Mouse (Mus musculus) ES-E14 (cell line): ENCODE results near the gene Myo10.

ENCODE experiments used
- HCFC1 ChIP-seq: IDR thresholded peaks from 2 replicates; pipeline ENCODE4 v1.6.1; 2012; ENCODE audit warnings: low read length, inconsistent platforms, borderline replicate concordance; ENCODE audit not compliant: insufficient read depth
- ZC3H11A ChIP-seq: IDR thresholded peaks from 2 replicates; pipeline ENCODE4 v1.6.1; 2012; ENCODE audit warnings: low read depth, mild to moderate bottlenecking, inconsistent platforms, low read length, borderline replicate concordance

- TF ChIP-seq ZC3H11A (no peak), HCFC1 (no peak)
Measured at GRCm38 (mm10) chr15:25859469-25859868, 237.1 kb downstream of the Myo10 start.
